Mouse (Mus musculus): ENCODE results near the gene Prss23. TPM values are rescaled to one million over a fixed set of nuclear protein-coding genes. Genes with fewer than 3 reads are reported as not detected.

The Prss23 gene
- polyA plus RNA-seq (2012): not detected in 2 replicates

DNA sequence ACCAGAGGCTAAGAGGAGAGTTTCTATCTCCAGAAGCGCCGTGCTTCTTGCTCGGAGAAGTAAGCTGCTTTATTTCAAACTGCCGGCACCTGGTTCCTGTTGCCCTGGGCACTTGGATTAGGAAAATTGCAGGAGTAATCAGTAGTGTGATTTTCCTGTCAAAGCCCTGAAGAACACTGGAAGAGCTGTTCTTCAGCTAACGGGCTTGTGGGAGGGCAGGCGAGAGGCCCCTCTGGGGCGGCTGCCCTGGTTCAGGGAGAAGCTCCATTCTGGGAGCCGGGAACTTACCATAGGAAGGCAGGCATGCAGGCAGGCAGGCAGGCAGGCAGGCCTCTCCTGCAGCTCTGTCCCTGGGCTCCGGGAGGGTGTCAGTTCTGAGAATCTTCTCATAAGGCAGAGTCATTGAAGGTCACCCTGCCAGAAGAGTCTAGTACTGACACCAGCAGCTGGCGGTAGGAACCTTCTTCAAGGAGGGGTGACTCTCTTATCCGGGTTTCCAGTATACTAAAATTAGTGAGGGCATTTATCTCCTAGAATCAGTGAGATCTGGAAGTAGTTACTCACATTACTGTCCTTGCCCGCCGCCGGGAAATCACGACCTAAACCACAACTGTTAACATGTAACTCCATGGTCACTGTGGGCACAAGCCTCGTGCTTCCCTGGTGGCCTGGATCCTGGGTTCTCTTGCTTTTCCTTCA is at the start of gene Prss23:
Prss23 (minus strand) TSS at position 457 of the 699 bp plus-strand sequence.
- no peak for TF ChIP-seq GATA1 (IDR thresholded peaks at IDR 0.05; ENCODE audit: low read length)

DNA sequence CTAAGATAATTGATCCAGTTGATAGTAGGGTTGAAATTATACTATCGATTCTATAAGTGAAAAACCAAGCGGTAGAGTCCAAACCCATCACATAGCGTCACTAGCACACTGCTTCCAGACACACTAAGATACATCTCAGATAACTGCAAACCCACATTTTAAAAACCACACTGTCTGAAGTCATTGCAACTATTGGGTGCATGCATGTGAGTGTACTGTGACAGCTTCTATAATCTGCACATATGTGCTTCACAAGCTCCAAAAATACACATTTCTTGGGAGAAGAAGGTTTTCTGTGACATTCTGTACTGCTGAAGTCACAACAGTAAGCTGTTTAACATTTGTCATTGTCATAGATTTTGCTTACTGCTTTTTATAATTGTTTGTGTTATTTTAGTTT is 49.1 kb upstream of the Prss23 start:
- TF ChIP-seq GATA1 (IDR thresholded peaks at IDR 0.05; ENCODE audit: low read length): no peak

DNA sequence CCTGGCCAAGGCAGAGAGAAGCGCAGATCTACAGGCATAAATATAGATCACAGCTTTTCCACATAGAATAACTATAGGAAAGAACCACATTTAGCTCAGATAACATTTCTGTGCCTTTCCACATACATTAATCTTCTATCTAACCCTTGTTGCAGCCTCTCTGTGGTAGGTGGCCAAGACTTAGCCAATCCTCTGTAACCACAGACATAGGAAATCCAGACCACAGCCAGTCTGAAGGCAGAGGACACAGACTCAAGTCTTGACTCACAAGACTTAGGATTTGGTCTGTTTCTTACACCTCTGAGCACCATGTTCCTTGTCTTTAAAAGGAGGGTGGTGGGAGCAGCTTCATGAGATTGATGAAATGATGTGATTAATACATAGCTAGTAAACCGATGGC is 37.6 kb upstream of the Prss23 start:
- TF ChIP-seq GATA1 (IDR thresholded peaks at IDR 0.05; ENCODE audit: low read length): no peak

DNA sequence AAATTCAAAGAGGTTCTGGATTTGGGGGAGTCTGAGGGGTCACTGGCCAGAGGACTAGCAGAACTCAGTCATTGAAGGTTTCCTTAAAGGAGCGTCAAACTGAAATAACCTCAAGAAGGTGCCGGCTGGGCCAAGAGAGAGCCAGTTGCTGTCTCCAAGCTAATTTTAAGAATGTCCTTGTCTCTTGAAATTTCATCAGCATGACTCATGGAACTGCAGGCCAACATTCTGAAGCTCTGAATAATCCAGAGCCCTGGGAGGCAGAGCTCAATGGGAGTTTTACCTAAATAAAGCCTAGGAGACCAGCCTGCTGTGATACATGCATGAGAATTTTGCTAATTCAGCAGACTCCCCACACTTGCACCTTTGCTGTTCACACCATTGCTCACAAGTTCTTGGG is 36.5 kb upstream of the Prss23 start:
- TF ChIP-seq GATA1 (IDR thresholded peaks at IDR 0.05; ENCODE audit: low read length): no peak

DNA sequence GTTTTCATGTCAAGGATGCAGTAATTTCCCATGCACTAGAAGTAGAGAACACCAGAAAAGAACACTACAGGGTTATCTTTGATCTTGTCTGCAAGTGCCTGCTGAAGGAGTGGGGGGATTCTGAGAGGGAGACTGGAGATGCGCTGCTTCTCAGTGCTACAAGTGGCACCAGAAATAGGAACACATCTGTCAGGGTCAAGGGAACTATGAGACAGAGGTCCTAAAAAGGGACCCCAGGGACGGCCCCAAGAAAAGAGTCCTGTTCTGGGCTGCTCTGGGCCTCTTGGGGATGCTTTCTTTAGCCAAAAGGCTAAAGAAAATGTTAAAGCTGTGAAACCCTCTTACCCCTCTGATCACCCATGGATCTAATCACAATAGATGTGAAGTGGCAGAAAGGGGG is 35.2 kb upstream of the Prss23 start:
- no peak for TF ChIP-seq GATA1 (IDR thresholded peaks at IDR 0.05; ENCODE audit: low read length)

DNA sequence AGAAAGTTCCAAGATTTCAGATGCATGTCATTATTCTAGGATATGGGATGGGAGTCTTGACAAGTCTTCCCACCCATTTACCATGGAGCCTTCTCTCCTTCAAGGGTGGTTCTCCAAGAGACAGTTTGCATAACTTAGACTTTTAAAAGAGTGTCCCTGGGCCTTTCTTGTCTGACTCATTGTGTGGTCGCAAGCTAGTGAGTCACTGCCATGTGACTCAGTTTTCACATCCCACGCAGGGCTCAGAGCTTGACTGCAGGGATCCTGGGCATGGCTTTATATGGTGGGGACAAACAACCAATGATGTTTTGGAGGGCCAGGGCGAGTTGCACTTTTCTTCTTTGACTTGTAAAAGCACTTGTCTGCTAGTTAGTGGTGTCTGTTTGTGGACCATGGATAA is 34.0 kb upstream of the Prss23 start:
- TF ChIP-seq GATA1 (IDR thresholded peaks at IDR 0.05; ENCODE audit: low read length): no peak

DNA sequence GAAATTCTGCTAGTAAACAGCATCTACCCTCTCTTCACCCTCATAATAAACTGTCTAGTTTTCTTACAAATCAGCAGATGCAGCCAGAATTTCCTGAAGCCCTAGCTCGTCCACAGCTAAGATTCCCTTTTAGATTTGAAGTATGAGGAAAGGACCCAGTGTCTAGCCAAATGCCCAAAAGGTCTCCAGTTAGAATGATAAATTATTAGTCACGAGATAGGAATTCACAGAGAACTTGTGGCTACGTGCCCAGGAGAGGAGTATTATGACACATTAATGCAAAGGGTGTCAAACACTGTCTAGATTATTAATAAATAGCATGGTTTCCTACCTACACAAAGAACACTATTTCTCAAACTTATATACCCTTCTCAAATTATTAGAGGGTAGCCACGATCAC is 32.6 kb upstream of the Prss23 start:
- TF ChIP-seq GATA1 (IDR thresholded peaks at IDR 0.05; ENCODE audit: low read length): no peak

DNA sequence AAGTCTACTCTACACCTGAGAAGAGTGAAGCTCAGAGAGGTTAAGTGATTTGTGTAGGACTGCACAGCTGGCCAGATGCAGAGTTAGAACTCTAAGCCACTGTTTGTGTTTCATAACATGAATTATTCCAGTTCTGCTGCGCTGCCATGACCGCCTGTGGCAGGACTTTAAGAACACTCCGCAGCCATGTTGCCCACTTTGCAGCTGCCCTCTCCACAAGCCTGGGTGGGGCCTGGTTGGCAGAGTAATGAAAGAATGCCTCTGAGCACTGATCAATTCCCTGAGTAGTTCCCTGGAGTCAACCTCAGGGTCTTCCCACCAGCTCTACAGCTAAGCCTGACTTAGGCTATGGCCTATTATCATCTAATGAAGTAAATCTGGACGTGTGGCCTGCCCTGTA is 32.1 kb upstream of the Prss23 start:
- TF ChIP-seq GATA1 (IDR thresholded peaks at IDR 0.05; ENCODE audit: low read length): no peak

DNA sequence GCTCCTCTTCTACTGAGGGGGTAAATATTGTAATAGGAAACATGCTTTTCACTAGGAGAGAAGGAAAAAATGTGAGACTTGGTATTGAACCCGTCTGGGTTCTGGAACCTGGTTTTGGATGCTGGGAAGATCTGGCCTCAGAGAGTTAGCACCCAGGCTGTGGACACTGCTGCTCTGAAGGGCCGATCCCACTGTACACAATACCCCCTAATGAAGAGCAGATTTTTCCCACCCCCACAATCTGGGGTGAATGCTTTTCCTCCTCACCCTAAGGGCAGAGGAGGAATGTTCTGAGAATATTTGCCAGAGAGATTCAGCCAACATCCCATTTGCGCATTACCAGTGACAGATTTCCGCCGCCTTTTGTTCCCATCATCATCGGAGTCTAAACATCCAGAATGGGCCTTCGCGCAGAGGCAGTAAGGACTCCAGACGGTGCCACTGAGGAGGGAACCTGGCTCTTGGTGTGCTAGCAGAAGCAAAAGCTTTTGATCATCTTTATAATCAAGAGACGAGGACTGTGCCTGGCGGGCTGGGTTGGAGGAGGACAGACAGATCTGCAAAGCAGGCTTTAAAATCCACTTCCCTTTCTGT is 31.6 kb upstream of the Prss23 start:
- TF ChIP-seq GATA1 (IDR thresholded peaks at IDR 0.05; ENCODE audit: low read length): no peak

DNA sequence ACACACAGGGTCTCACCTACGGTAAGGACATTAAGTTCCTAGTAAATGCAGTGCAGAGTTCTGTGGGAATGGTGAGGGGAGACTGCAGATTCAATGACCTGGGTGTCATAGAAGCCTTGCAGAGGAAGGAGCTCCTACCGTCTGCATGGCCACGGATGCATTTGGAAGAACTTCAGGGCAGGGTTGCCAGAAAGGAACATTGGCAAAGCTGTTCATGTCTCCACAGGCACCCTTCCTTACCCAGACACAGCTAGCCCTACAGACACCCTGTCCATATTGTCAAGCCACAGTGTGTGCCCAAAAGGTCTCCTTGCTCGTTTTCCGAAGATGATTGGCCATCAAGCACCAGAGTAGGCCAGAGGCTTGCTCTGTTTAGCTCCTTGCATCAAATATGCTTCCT is 30.1 kb upstream of the Prss23 start:
- no peak for TF ChIP-seq GATA1 (IDR thresholded peaks at IDR 0.05; ENCODE audit: low read length)

DNA sequence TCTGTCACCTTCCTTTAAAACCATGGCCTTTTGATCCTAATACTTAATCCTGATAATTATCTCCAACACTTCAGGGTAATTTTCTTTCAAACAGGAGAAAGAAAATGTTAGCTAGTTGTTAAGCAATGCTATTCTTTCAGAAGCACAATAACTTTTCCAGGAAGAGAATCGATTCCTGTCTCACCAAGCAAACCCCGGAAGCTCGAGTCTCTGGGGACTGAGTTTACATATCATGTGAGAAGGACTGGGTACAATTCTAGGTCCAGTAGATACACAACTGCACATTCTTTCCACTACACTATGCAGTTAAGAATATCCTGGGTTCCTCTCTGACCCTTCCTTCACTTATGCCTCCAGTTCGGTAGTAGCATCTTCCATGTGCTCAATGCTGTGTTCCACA is 29.7 kb upstream of the Prss23 start:
- TF ChIP-seq GATA1 (IDR thresholded peaks at IDR 0.05; ENCODE audit: low read length): no peak

DNA sequence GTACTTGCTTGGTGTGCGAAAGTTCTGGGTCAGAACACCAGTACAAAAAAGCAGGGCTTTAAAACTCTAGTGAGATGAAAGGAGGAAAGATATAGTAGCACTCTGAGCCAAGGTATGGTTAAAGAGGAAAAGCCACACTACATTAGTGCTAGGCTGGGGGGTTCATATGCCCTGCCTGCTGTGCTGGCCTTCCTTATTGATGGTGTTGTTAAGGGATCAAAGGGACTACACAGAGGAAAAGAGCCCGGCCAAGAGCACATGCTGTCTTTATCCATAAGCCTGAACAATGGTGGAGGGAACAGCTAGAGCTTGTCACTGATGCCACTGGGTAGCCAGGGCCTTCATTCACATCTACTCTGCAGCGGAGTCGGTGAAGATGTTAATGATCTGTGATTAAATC is 28.2 kb upstream of the Prss23 start:
- TF ChIP-seq GATA1 (IDR thresholded peaks at IDR 0.05; ENCODE audit: low read length): no peak

DNA sequence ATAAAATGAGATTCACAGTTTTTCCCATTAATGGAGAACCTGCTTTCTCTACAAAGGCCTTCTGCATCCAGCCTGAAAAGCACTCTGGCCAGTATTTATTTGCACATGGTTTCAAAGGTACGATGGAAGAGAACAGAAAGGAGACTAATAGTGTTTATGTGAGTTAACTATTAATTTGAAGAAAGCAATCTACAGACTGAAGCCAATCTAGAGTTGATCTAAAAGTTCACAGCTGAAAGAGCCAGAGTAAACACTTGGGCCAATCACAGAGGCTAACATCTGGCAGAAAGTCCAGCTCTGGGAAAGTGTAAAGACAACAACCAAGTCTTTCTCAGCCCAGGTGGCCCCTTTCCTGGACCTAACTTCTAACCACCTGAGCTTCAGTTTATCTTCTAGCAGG is 27.1 kb upstream of the Prss23 start:
- no peak for TF ChIP-seq GATA1 (IDR thresholded peaks at IDR 0.05; ENCODE audit: low read length)

DNA sequence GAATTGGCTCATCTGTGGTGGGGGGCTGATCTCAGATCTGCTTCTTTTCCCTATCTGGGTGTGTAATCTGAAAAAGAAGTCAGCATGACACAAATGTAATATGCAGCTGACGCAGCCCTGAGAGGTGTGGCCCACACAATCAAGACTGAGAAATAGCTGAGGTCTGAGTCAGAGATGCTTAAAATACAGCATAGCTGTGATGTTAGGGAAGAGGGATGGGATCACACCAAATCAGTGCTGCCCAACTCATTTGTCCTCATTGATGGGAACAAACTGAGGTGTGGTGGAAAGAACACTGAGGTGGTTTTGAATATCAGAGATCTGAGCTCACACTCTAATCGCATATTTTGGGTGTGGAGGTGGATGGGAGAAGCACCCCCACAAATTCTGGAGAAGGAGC is 14.0 kb upstream of the Prss23 start:
- no peak for TF ChIP-seq GATA1 (IDR thresholded peaks at IDR 0.05; ENCODE audit: low read length)

DNA sequence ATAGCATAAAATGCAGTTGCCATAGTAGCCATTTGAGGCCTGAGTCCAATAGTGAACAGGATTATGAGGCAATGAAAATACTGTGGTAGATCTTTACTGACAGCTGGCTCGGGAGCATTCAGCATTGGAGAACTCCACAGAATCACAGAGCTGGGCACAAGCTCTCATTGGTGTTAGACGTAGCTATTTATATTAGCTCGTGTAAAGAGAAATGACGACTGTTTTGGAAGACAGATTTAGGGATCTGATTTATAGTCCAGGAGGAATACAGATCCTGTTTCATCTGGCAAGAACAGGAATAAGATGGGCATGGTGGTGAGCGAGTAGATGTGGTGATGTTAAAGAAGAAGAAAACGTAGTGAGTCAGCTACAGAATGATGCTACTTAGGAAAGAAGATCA is 12.4 kb upstream of the Prss23 start:
- TF ChIP-seq GATA1 (IDR thresholded peaks at IDR 0.05; ENCODE audit: low read length): no peak

DNA sequence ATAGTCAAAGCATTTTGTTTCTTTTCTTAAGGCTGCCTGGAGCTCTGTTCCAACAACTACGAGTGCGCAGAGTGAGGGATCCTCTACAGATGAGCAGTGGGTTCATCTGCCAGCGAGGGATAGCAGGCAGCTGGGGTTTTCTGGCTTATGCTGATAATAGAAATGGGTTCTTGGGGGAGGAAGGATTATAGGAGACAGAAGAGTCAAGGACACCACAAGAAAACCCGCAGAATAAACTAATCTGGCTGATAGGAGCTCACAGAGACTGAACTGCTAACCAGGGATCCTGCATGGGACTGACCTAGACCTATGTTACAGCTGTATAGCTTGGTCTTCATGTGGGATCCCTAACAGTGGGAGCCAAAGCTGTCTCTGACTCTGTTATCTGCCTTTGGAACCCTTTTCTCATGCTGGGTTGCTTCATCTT is 456 bp upstream of the Prss23 start:
- TF ChIP-seq GATA1 (IDR thresholded peaks at IDR 0.05; ENCODE audit: low read length): no peak

DNA sequence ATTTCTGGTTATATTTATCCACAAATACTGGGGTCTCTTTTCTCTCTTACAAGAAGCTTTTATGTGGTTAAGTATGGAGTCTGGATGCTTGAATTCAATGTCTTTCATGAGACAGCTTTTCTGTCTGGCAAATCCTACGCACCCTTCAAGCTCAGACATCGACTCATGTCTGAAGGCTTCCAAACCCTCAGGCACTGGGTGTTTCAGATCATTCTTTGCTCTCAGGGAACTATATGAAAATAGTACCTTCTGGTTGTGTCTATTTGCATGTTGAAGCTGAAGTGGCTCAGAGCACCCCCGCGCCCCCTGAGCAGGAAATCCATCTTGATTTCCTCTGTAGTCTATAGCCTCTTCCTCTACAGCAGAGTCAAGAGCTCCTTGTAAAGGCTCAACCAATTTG is 3.2 kb downstream of the Prss23 start:
- TF ChIP-seq GATA1 (IDR thresholded peaks at IDR 0.05; ENCODE audit: low read length): no peak

Data from G1E-ER4 (cell line).